Mouse (Mus musculus) G1E (cell line): ENCODE data around the gene Ap3d1.
A peak's percentile ranks its signal among the peaks of the same experiment; 100 is the strongest.

Experiments used
- CTCF ChIP-seq: IDR thresholded peaks from 2 replicates; pipeline ENCODE4 v1.5.1; 2012; ENCODE audit warnings: low read depth, low read length, inconsistent platforms, mixed read lengths
- GATA1 ChIP-seq: IDR thresholded peaks from 2 replicates; pipeline ENCODE4 v1.6.1; 2012; ENCODE audit warnings: borderline replicate concordance, low read length, inconsistent platforms, mixed read lengths
- POLR2AphosphoS5 ChIP-seq: IDR thresholded peaks from 2 replicates; pipeline ENCODE4 v1.6.1; 2012; ENCODE audit warnings: low read depth, low read length, inconsistent platforms; ENCODE audit not compliant: insufficient replicate concordance
- TAL1 ChIP-seq: conservative IDR thresholded peaks from 2 replicates; pipeline ENCODE4 v1.6.1; 2012; ENCODE audit warnings: low read depth, low read length, inconsistent platforms, mixed read lengths

DNA sequence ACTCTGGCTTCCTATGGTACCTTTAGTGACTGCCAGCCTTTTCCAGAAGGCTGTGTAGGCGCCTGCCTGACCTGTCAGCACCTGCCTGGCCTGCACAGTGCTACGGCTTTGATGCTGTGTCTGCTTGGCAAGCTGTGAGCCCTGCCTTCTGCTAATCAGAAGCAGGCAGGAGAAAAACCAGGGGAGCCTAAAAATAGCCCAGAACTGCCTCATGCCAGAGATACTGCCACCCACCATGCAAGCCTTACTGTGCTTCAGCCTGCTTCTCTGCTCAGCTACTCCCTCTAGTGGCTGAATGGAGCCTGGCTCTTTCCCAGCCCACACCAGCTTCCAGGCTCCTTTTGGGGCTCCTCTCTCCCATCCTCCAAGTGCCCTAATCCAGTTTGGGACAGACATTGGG lies 32.5 kb upstream of the Ap3d1 start:
- peak; percentile 87 for TF ChIP-seq CTCF
- no peak for TF ChIP-seq POLR2AphosphoS5
- TF ChIP-seq TAL1 = no peak
- no peak for TF ChIP-seq GATA1
